Mouse (Mus musculus) cortical plate, adult 2 months (tissue): ENCODE results near the gene Mapk8ip3. TPM values are rescaled to one million over a fixed set of nuclear protein-coding genes. Genes with fewer than 3 reads are reported as not detected.
"Not testable (repeated sequence)": the region's sequence is repeated elsewhere in the genome, so short reads cannot be mapped to it uniquely, and the experiment has no call there.

Source experiments
- H3K27ac ChIP-seq: fragments of 200-500 bp; 2 replicates; pipeline ENCODE4 v1.5.1; 2012; ENCODE audit warnings: low read length, control low read depth, inconsistent platforms; ENCODE audit not compliant: insufficient read depth
- H3K4me1 ChIP-seq: fragments of 200-500 bp; 2 replicates; pipeline ENCODE4 v1.6.1; 2011; ENCODE audit warnings: low read length; ENCODE audit not compliant: control insufficient read depth, insufficient read depth
- H3K4me3 ChIP-seq: fragments of 200-500 bp; 2 replicates; pipeline ENCODE4 v1.5.1; 2011; ENCODE audit warnings: mild to moderate bottlenecking, low read length, control low read depth; ENCODE audit not compliant: insufficient read depth
- CTCF ChIP-seq: fragments of 200-500 bp; IDR thresholded peaks from 2 replicates; pipeline ENCODE4 v1.5.1; 2011; ENCODE audit warnings: mild to moderate bottlenecking, control low read depth, low read length; ENCODE audit not compliant: insufficient read depth; ENCODE audit errors: extremely low read depth
- POLR2A ChIP-seq: fragments of 200-500 bp; IDR thresholded peaks from 2 replicates; pipeline ENCODE4 v1.6.1; 2011; ENCODE audit warnings: mild to moderate bottlenecking, low read length, control low read depth; ENCODE audit not compliant: insufficient read depth; ENCODE audit errors: extremely low read depth
- polyA plus RNA-seq: library from polyadenylated mRNA; depleted of rRNA; stranded (reverse); fragments of >200 nt; gene quantifications from 2 replicates; pipeline ENCODE4 v1.2.3, GENCODE M21; 2012; rRNA removed

Gene Mapk8ip3
- polyA plus RNA-seq, result 328 and 355 TPM in 2 replicates

DNA sequence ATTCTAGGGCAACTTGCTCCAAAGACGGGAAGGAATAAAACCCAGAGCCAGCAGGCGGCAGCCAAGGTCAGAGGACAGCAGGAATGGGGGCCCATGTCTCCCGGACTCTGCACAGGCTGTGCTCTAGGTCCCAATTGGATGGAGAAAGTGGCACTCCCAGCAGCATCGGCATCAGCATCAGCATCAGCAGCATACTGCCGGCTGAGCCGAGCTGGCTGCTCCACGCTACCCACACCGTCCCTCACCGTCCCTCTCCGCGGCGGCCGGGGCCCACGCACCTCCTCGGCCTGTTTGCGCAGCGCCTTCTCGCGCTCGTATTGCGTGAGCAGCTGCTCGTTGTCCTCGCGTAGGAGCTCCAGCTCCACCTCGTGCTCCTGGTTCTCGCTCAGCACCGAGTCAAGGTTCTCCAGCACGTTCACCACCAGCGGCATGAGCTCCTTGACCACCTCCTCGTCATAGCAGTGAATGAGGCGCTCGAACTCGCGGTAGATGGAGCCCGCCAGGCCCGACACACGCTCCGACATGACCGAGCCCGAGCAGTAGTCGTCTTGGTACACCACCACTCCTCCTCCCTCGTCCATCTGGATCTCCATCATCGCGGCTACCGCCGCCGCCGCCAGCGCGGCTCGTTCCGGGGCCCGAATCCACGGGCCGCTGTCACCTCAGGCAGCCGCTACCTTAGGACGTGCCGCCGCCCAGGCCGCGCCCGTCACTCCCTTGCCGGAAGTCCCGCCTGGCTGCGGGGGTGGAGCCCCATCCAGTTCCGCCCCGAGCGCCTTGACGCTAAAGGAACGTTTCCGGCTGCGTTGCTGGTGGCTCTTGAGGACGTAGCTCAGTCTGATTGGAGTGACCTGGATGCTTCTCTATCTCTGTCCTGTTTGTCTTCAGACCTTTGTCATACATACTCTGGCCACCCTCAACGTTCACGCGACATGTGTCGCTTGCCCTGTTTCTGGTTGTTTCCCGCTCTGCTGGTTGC is at the start of gene Mapk8ip3:
Mapk8ip3 (minus strand) TSS at position 719 of the 979 bp plus-strand sequence.
- H3K4me1 ChIP-seq, result peaks cover 11% of the 10 kb centered on the region
- TF ChIP-seq CTCF (no peak), POLR2A (peak; percentile 96)
- peak within 1 kb of the TSS; percentile 96 for H3K4me3 ChIP-seq
- H3K27ac ChIP-seq, result peak within 1 kb of the TSS; percentile 72

DNA sequence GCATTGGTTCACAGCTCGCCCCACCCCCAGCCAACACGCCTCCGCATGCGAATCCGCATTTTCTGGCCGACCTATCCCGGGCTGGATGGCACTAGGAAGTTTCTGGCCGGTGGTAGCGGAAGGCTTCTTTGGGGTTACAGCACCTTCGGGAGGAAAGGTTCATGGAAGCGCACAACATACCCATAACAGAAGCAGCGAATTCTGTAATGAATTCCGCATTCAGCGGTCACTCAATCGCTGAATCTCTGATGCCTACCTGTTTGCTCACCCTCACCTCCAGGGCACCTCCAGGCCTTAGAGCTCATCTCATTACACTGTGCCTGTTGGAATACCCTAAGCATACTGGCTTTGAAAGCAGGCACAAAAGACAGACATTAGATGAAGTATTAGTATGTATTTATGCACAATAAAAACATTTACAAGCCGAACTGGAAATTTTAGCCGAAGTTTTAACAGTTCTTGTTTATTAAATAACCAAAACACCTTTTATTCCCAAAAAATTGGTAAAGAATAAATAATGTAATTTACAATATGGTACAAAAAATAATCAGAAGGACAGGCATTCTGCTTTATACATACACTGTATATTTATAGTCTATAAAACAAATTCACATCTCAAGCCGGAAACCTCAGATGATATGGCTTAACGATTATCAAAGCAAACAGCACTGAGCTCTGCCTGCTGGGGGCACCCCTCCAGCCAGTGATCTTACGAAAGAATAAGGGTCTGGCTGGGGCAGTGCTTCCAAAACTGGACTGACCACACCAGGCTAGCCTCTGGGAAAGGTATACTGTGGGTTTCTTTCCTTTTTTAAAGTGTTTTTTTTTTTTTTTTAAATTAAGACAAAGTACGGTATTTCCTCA is 24.3 kb upstream of the Mapk8ip3 start:
- TF ChIP-seq POLR2A, result no peak
- no peak for TF ChIP-seq CTCF
- Histone ChIP-seq H3K4me1 (peaks cover 2% of the 10 kb centered on the region; the same call in 1 of the 2 replicates), H3K4me3 (peak overlapping the region; percentile 65), H3K27ac (no peak overlapping the region)

DNA sequence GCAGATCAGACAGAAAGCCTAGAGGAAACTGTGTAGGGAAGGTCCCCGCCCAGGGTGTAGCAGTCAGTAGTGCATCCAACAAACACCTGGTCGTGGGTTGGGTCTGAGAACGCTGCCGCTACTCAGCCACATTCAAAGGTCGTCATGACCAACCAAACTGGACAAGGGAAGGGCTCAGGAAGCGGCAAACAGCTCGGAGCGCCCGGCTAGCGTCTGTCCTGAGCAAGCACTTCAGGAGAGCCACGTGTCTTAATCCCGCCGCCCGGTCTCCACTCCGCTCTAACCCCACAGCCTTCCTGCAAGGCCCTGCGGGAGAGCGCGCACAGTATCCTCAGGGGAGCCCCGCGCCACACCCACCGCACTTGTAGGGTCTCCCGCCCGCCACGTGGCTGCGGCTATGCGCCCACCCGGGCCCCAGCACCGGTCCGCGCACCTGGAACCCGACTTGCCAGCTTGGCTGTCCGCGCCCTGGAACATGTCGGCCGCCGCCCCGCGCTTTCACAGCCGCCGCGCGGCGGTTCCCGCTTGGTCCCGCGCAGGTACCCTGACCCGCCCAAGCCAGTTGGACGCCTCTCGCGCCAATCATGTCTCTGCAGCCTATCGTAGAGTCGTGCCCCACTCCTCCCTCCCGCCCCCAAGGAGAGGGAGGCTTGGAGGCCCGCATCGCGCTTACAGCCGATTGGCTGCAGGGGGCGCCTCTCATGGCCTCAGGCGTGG is 23.5 kb upstream of the Mapk8ip3 start, which contains the start of gene Jpt2:
Jpt2 (minus strand) TSS at position 555 of the 717 bp plus-strand sequence.
- peak; percentile 22; the same call in 1 of the 2 replicates for TF ChIP-seq CTCF
- TF ChIP-seq POLR2A, result no peak
- H3K4me3 ChIP-seq, result peak within 1 kb of the TSS; percentile 65

DNA sequence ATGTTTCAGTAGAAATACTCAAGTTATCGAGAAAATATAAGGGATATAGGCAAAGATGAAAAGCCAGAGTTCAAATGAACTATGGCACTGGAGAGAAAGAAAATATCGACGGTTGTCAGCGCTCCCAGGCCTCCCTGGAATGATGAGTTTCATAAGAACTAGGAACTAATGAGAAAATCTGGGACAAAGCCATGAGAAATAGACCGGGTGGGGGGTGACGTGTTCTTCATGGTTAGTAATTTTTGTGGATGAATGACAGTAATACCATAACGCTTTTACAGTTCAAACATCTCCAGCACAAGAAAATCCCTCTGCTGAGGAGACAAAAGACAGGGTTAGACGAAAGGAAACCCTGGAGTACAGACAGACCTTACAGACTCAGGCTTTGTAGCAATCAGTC is 22.6 kb upstream of the Mapk8ip3 start:
- H3K4me3 ChIP-seq, result peak overlapping the region; percentile 65; the same call in 1 of the 2 replicates
- no peak overlapping the region for H3K27ac ChIP-seq
- peaks cover 2% of the 10 kb centered on the region; the same call in 1 of the 2 replicates for H3K4me1 ChIP-seq
- no peak for TF ChIP-seq CTCF
- no peak for TF ChIP-seq POLR2A

More for the DNA sequence above, 23.5 kb upstream of the Mapk8ip3 start, which contains the start of gene Jpt2:
- Histone ChIP-seq H3K4me1 (peaks cover 2% of the 10 kb centered on the region; the same call in 1 of the 2 replicates), H3K27ac (no peak within 1 kb of the TSS)

DNA sequence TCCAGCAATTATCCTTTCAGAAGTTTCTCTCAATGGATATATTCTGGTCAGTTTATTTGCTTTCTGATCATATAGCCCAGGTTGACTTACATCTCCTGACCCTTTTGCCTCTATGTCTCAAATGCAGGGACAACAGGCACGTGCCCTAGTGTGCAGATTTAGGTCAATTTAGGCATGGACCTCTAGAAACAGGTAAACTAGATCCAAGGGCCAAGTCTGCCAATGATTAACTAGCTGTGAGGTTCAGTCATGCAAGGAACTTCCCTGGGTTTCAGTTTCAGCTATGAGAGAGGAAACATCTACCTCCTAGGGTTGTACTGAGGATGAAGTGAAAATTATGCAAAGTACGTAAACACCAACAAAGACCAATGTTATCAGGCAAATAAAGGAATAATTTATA is 16.5 kb upstream of the Mapk8ip3 start:
- no peaks in the 10 kb centered on the region for H3K4me1 ChIP-seq
- H3K4me3 ChIP-seq, result no peak overlapping the region
- H3K27ac ChIP-seq, result no peak overlapping the region
- TF ChIP-seq CTCF (no peak), POLR2A (no peak)

DNA sequence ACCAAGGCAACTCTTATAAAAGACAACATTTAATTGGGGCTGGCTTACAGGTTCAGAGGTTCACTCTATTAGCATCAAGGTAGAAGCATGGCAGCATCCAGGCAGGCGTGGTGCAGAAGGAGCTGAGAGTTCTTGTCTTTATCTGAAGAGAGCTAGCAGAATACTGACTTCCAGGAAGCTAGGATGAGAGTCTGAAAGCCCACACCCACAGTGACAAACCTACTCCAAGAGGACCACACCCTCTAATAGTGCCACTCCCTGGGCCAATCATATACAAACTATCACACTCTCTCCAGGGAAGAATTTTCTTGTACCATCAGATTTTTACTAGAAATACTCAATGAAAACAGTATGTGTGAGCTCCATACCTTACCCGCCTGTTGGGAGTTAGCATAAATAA is 13.9 kb upstream of the Mapk8ip3 start:
- H3K4me3 ChIP-seq, result no peak overlapping the region
- no peak for TF ChIP-seq CTCF
- no peak for TF ChIP-seq POLR2A
- H3K4me1 ChIP-seq, result no peaks in the 10 kb centered on the region
- no peak overlapping the region for H3K27ac ChIP-seq

DNA sequence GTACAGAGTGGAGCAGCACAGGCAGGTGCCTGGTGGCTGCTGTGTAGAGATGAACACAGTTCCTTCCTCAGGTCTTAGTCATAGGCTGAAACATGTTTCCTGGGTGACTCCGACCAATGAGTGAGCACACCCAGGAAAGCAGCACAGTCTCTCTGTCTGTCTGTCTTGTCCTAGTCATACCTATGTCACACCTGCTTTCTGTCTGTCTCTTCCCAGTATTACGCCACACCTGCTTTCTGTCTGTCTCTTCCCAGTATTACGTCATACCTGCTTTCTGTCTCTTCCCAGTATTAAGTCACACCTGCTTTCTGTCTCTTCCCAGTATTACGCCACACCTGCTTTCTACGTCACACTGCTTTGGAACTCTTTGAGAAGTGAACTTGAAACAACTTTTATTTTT is 11.4 kb upstream of the Mapk8ip3 start:
- Histone ChIP-seq H3K4me3 (no peak overlapping the region), H3K4me1 (no peaks in the 10 kb centered on the region), H3K27ac (no peak overlapping the region)
- TF ChIP-seq CTCF, result no peak
- no peak for TF ChIP-seq POLR2A

DNA sequence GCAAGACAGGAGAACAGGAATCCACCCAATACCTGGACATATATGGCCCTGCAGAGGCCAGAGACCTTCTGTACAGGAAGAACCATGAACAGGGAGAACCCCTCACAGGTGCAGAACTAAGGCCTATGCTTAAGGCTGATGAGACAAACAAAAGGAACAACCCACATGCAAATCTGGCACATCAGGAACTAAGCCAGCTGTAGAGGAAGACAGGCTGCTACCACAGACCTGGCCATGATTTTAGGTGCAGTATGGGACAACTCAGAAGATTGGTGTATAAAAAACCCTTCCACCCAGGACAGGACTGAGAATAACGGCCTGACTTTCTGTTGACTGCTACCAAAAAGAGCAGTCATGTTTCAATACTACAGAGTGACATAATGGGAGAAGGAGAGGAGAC is 6.8 kb upstream of the Mapk8ip3 start:
- not testable (repeated sequence) for H3K27ac ChIP-seq, H3K4me1 ChIP-seq, H3K4me3 ChIP-seq

DNA sequence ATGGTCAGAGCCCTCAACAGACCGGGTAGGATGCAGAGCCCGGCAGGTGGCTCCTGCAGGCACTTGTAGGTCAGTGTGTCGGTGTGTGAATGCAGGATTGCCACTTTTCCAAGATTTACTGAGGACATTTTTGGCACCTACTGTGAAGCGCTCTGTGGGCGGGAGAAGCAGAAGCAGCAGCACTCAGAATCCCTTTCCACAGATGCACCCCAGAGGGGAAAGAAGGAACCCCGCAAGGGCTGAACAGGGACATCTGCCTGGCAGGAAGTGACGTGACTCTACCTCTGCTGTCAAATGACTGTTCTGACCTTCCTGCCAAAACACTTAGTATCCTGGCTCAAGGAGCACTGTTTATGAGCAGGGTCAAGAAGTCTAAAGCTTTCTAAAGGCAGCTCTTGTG is 6.3 kb upstream of the Mapk8ip3 start:
- H3K27ac ChIP-seq, result no peak overlapping the region
- no peaks in the 10 kb centered on the region for H3K4me1 ChIP-seq

More for the DNA sequence above, 6.3 kb upstream of the Mapk8ip3 start:
- no peak for TF ChIP-seq POLR2A
- TF ChIP-seq CTCF, result no peak
- H3K4me3 ChIP-seq, result no peak overlapping the region
